Mouse (Mus musculus) splenic B cell, adult 2 months (primary cell): ENCODE results near the gene Gm36079.
"Not testable (repeated sequence)": the region's sequence is repeated elsewhere in the genome, so short reads cannot be mapped to it uniquely, and the experiment has no call there.

Experiments used
- DNase-seq: peaks from one replicate; pipeline ENCODE4 v3.0.0-alpha.2; 2011; ENCODE audit warnings: low read depth, low spot score
- H3K27me3 ChIP-seq: 2 replicates; pipeline ENCODE4 v1.6.1; 2012; ENCODE audit warnings: mild to moderate bottlenecking, low read length, moderate library complexity, mixed read lengths; ENCODE audit not compliant: control insufficient read depth, poor library complexity, insufficient read depth, severe bottlenecking
- H3K36me3 ChIP-seq: 2 replicates; pipeline ENCODE4 v1.6.1; 2012; ENCODE audit warnings: mild to moderate bottlenecking, low read length, moderate library complexity, mixed read lengths; ENCODE audit not compliant: control insufficient read depth, poor library complexity, insufficient read depth, severe bottlenecking

Gm36079 gene

DNA sequence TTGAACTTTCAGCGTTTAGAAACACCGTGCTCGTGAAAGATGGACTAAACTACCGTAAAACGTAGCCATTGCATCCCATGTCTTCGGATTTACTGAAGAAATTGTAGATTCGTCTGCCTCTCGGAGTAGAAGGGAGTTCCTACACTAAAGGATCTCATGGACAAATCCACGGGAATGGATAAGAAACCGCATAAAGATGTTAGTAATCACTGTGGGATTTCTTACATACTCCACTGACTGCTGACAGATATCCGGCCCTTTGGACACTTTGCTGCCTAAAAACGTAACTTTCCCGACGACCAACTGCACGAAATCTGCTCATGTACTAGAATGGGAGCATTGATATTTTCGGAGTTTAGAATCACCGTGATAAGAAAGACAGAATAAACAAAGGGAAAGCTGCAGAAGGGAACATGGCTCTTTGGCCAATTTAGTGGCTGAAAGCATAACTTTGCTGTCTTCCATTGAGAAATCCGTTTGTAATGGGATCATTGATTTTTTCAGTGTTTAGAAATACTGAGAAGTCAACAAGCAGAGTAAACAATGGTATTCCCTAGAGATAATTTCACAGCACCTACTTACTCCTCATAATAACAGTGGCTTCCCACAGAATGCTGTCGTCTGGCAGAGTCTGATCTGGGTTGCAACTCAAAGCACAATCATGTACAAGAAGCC is 6.8 kb upstream of the Gm36079 start:
- not testable (repeated sequence) for H3K27me3 ChIP-seq
- peak; percentile 10 for DNase-seq

DNA sequence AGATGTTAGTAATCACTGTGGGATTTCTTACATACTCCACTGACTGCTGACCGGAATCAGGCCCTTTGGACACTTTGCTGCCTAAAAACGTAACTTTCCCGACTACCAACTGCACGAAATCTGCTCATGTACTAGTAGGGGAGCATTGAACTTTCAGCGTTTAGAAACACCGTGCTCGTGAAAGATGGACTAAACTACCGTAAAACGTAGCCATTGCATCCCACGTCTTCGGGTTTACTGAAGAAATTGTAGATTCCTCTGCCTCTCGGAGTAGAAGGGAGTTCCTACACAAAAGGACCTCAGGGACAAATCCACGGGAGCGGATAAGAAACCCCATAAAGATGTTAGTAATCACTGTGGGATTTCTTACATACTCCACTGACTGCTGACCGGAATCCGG is 4.9 kb upstream of the Gm36079 start:
- H3K27me3 ChIP-seq, DNase-seq, H3K36me3 ChIP-seq: not testable (repeated sequence)

More for the DNA sequence above, 6.8 kb upstream of the Gm36079 start:
- not testable (repeated sequence) for H3K36me3 ChIP-seq

DNA sequence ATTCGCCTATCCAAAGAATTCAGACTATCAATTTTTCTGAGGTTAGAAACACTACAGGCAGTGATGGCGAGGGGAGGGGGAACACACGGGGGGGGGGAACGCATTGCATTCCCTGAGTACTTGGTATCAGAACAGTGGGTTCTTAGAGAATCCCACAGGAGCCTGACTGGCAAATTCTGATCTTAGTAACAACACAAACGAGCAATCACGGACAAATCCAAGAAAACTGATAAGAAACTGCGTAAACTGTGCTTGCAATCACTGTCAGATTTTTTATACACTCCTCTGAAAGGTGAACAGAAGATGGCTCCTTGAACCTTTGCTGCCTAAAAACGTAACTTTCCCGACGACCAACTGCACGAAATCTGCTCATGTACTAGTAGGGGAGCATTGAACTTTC is 557 bp upstream of the Gm36079 start:
- peak; percentile 3 for DNase-seq
- H3K36me3 ChIP-seq, H3K27me3 ChIP-seq: not testable (repeated sequence)

DNA sequence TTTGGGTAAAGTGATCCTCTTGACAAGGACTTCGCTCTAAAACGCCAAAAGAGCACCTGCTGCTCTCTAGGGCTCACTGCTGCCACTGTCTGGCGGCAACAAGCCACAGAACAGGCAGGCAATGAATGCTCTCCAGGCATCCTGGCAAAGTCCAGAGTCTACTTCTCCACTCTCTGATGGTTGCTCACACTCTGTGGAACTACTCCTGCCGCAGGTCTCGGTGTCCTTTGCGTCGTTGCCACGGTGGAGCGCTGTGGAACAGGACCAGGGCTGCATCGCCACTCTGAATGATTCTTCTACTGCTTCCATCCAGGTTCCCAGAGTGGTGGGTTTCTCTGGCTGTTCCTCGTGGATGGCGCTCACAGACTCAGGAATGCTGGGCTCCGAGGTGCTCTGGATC is 438 bp downstream of the Gm36079 start:
- H3K27me3 ChIP-seq, DNase-seq, H3K36me3 ChIP-seq: not testable (repeated sequence)

DNA sequence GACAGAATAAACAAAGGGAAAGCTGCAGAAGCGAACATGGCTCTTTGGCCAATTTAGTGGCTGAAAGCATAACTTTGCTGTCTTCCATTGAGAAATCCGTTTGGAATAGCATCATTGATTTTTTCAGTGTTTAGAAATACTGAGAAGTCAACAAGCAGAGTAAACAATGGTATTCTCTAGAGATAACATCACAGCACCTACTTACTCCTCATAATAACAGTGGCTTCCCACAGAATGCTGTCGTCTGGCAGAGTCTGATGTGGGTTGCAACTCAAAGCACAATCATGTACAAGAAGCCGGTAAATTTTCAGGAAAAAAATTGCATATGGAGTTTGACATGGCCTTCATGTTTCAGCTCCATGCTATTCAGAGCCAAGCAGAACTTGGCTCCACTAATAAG is 1.2 kb downstream of the Gm36079 start:
- H3K36me3 ChIP-seq, H3K27me3 ChIP-seq, DNase-seq: not testable (repeated sequence)

DNA sequence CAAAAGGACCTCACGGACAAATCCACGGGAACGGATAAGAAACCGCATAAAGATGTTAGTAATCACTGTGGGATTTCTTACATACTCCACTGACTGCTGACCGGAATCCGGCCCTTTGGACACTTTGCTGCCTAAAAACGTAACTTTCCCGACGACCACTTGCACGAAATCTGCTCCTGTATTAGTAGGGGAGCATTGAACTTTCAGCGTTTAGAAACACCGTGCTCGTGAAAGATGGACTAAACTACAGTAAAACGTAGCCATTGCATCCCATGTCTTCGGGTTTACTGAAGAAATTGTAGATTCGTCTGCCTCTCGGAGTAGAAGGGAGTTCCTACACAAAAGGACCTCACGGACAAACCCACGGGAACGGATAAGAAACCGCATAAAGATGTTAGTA is 1.8 kb downstream of the Gm36079 start:
- DNase-seq: peak; percentile 8
- H3K27me3 ChIP-seq, H3K36me3 ChIP-seq: not testable (repeated sequence)

DNA sequence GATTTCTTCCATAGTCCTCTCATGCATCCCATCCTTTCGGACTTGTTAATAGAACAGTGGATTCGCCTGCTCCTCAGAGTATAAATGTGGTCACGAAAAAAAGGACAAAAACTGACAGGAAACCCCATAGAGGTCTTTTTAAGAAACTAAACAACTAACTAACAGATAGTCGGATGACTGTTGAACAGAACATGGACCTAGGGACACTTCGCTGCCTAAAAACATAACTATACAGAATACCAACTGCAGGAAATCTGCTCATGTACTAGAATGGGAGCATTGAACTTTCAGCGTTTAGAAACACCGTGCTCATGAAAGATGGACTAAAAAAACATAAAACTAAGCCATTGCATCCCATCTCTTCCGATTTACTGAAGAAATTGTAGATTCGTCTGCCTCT is 2.2 kb downstream of the Gm36079 start:
- not testable (repeated sequence) for H3K27me3 ChIP-seq, H3K36me3 ChIP-seq
- DNase-seq: peak; percentile 0

DNA sequence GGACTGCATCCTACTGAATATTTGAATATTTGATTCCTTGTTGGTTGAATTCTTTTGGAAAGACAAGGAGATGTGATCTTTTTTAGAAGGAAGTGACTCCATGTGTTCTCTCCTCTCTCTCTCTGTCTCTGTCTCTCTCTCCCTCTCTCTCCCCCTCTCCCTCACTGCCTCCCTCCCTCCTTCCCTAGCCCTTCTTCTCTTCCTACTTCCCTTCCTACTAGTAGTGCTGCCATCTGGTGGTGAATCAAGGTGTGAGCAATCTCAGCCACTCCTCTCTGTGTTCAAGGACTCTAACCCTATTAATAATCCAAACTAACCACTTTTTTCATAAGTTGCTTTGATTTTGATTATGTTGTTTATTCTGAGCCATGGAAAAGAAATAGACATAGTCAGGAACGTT is 5.3 kb downstream of the Gm36079 start:
- not testable (repeated sequence) for H3K36me3 ChIP-seq, H3K27me3 ChIP-seq
- DNase-seq: peak; percentile 8

DNA sequence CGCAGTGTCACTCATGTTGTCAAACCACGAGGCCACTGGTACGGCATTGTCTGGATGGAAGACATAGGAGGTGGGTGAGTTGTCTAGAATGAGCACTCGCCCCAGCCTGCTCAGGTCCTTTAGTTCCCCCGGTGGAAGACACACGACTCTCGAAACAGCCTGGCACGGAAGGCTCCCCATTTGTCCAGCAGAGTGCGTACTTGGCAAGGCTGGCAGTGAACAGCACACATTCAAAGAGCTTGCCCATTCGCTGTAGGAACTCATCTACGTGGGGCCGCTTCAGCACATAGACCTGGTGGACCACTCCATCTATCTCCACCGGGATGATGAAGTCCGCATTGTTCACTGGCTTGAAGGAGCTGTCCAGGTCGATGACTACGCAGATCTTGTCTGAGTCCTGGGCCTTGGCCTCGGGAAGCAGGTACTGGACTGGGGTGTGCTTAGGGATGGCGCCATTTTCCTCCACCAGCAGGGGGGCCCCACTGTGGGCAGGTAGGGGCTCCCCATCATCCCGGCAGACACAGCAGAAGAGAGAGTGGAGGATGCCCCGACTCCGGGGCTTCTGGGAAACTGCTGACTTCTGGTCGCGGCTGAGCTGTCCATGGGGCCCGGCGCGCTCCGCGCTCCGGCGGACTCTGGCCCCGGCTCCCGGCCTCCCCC is 11.3 kb downstream of the Gm36079 start:
- not testable (repeated sequence) for DNase-seq, H3K36me3 ChIP-seq, H3K27me3 ChIP-seq

DNA sequence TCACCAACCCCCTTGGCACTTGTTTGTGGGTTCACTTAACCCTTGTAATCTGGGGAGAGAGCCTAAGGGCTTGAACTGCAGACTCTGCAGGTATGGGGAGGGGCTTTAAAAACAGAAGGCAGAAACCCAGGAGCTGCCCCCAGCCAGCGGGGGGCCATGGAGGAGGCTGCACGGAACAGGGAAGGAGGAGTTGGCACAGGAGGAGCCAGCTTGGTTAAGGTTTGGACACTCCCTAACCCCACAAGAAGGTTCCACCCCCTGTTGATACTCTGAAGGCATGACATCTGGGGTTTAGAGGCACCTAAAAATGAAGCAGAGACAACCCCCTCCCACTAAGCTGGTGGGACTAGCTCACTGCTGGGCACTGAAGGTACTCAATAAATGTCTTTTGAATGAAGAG is 12.8 kb downstream of the Gm36079 start:
- DNase-seq, H3K36me3 ChIP-seq, H3K27me3 ChIP-seq: not testable (repeated sequence)

DNA sequence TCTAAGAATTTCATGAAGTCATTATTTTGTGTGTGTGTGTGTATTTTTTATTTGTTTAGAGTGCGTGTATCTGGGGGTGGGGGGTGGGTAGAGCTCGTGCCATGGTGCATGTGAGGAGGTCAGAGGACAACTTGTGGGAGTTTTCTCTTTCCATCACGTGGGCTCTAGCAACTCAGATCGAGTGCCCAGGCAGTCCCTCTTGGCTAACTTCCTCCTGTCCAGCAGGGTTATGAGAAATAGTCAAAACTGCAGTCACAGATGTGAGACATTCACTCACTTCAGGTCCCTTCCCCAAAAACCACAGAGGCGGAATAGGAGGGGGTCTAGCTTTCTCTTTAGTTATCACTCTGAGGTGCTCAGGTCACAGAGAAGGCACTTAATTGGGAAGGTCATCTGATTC is 13.3 kb downstream of the Gm36079 start:
- not testable (repeated sequence) for H3K27me3 ChIP-seq, H3K36me3 ChIP-seq, DNase-seq

DNA sequence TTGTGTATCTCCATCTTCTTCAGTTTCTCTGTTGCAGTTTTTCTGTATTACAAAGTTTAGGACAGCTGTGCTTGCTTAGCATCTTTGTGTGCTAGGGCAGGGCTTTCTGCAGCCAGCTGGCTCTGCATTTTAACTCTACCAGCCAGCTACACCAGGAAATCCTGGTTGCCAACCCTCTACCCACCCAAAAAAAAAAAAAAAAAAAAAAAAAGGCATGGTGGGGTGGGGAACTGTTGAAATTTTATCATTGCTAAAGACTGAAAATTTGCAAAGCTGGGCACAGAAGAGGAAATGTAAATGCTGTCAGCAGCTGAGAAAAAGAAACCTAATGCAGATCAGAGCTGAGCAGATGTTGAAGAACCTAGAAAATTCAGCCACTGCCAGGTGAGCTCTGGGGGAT is 16.7 kb downstream of the Gm36079 start:
- DNase-seq, H3K27me3 ChIP-seq, H3K36me3 ChIP-seq: not testable (repeated sequence)

DNA sequence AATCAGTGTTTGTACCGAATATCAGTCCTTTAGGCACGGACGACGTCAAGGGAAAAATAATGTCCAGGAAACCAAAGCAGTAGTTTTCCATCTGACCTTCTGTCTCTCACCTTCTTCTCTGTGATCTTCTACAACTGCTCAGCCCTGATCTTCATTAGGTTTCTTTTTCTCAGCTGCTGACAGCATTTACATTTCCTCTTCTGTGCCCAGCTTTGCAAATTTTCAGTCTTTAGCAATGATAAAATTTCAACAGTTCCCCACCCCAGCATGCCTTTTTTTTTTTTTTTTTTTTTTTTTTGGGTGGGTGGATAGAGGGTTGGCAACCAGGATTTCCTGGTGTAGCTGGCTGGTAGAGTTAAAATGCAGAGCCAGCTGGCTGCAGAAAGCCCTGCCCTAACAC is 27.6 kb downstream of the Gm36079 start:
- H3K36me3 ChIP-seq, DNase-seq, H3K27me3 ChIP-seq: not testable (repeated sequence)

DNA sequence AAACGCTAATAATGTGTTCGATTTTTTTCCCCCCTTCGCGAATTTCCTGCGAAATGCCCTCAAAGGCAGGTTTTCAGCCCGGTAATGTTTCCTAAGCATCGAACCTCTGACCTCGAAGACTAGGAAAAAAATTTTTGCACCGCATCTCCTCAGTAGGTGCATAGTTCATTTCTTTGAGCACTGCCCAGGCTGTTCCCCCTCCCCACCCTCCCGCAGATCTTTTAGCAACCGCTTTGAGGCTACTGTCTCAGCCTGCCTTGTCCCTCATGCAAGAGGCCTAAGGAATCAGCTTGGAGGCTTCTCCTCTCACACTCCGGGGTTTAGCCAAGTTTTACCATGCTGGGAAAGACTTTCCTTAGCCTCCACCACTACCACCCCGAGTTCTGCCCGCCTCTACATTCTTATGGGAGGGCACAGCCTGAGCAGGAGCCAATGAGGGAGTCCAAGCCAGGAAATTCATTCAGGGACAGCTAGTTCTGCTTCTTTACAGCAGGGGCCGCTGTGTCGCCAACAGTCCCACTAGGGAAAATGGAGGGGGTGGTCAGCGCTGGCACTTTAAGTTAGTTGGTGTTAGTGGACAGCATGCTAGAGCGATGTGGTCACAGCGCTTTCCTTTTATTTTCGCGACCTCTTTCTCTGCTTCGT is 28.2 kb downstream of the Gm36079 start:
- H3K36me3 ChIP-seq, DNase-seq, H3K27me3 ChIP-seq: not testable (repeated sequence)

DNA sequence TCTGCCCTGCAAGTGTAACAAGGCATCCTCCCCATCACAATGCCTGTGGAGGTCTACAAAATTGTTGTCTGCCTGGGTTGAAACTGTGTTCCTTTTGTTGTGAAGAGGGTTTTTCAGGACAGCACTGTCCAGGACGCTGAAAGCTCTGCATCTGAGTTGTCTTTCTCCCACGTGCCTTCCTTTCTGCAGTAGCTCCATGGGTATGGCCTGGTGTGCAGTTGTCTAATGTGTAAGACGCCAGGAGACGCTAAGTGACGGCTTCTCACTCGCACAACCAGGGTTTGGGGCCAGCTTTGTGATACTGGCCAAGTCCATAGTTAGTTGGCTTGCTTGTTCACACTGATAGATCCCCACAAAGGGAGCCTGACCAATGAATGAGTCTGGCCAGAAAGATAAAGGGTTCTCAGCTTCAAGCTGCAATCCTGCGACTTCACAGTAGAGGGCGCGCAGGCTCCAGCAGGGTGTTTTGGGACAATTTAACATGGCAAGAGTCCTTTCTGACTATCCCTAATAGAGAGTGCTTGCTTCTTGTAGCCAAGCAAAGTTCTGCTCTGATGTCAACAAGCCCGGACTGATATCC is 34.8 kb downstream of the Gm36079 start:
- not testable (repeated sequence) for DNase-seq, H3K27me3 ChIP-seq, H3K36me3 ChIP-seq
